In the genomic region with DNA sequence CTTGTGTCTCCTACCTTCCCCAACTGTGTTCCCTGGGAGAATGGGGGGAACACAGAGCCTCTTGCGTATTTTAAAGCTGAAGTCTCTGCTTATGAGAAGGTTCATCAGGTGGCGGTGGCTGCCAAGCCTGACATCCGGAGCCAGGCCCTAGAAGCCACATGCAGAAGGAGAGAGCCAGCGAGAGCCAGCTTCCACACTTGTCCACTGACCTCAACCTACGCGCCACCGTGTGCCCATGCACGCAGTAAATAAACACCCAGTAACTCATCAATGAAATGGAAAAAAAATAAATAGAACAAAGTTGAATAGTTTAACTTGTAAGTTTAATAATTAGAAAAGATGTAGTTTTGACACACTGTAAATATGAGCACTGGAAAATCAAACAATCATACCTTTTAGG, we compare ENCODE assay signal across 25 mouse cellular contexts. TPM values are rescaled to one million over a fixed set of nuclear protein-coding genes. Genes with fewer than 3 reads are reported as not detected.
A peak's percentile ranks its signal among the peaks of the same experiment; 100 is the strongest.
DNase-seq lines count a peak whose midpoint lies in the region; ATAC-seq and TF ChIP-seq lines count a peak whose summit lies in the region.
"Had no signal": no experiment of that assay in that cellular context is flagged by ENCODE, and none has a peak within 500 bp of the region (broad histone marks: within the 10 kb centered on the region; RNA-seq: fewer than 3 reads in every experiment).

No protein-coding gene starts in this region.

- TF ChIP-seq CTCF in kidney, adult 2 months (conservative IDR thresholded peaks at IDR 0.05; ENCODE audit: insufficient read depth, insufficient read length, low read depth, low read length) = 0 out of 2 replicates have a peak, but pooled peaks have one; percentile 5
- TF ChIP-seq CTCF in liver, adult 2 months (IDR thresholded peaks at IDR 0.05; ENCODE audit: low read depth, low read length) = no peak

- H3K27ac ChIP-seq in kidney, adult 2 months (ENCODE audit: insufficient read depth, low read depth, low read length) = no peak overlapping the region
- H3K27ac ChIP-seq in kidney, embryonic 16.5 days (ENCODE audit: low read length) = no peak overlapping the region
- no peak overlapping the region for H3K27ac ChIP-seq in liver, adult 2 months (replicated peaks; ENCODE audit: insufficient read depth, low read depth, low read length)
- no peak overlapping the region for H3K27ac ChIP-seq in neural tube, embryonic 11.5 days (ENCODE audit: low read depth, low read length)

- WGBS in kidney, adult 2 months = 67% methylated on average over 8 of the region's 8 CpGs
- WGBS in kidney, embryonic 16.5 days = 87% methylated on average over 8 of the region's 8 CpGs
- 28% methylated on average over 8 of the region's 8 CpGs for WGBS in liver, adult 2 months
- 88% methylated on average over 8 of the region's 8 CpGs for WGBS in neural tube, embryonic 11.5 days

- no peak for TF ChIP-seq POLR2A in kidney, adult 2 months (IDR thresholded peaks at IDR 0.05; ENCODE audit: low read depth, low read length)
- TF ChIP-seq POLR2A in liver, adult 2 months (IDR thresholded peaks at IDR 0.05; ENCODE audit: extremely low read depth, insufficient read depth, low read length) = no peak

- H3K4me1 ChIP-seq in kidney, adult 2 months (ENCODE audit: control insufficient read depth, insufficient read depth, low read length) = 0 out of 2 replicates have a peak, but pooled peaks cover 2% of the 10 kb centered on the region
- no peaks in the 10 kb centered on the region for H3K4me1 ChIP-seq in kidney, embryonic 16.5 days (ENCODE audit: insufficient read depth, low read length)
- H3K4me1 ChIP-seq in liver, adult 2 months (ENCODE audit: control insufficient read depth, insufficient read depth, low read length) = peaks cover 3% of the 10 kb centered on the region; the same call in 1 of the 2 replicates
- no peaks in the 10 kb centered on the region; the same call in 1 of the 2 replicates for H3K4me1 ChIP-seq in neural tube, embryonic 11.5 days (ENCODE audit: control insufficient read depth, insufficient read depth, low read length)

- no peak overlapping the region for H3K4me2 ChIP-seq in kidney, embryonic 16.5 days (replicated peaks; ENCODE audit: low read depth, low read length)
- no peak overlapping the region for H3K4me2 ChIP-seq in neural tube, embryonic 11.5 days (ENCODE audit: low read depth)

- ATAC-seq in kidney, embryonic 16.5 days (ENCODE audit: low FRiP score, low TSS enrichment) = no peak
- ATAC-seq in neural tube, embryonic 11.5 days (ENCODE audit: insufficient read depth, low FRiP score, low TSS enrichment) = no peak
- ATAC-seq: activated CD4-positive, CD25-positive, alpha-beta regulatory T cell, adult 4 months; CD4-positive, CD25-positive, alpha-beta regulatory T cell, adult 4 months; Patski had no signal

- H3K4me3 ChIP-seq in kidney, adult 2 months (ENCODE audit: insufficient read depth, low read depth, low read length) = no peak overlapping the region
- H3K4me3 ChIP-seq in kidney, embryonic 16.5 days (ENCODE audit: low read length) = no peak overlapping the region
- no peak overlapping the region for H3K4me3 ChIP-seq in liver, adult 2 months (ENCODE audit: insufficient read depth, low read depth, low read length)
- no peak overlapping the region for H3K4me3 ChIP-seq in neural tube, embryonic 11.5 days (ENCODE audit: low read depth, low read length)

- H3K9me3 ChIP-seq in kidney, embryonic 16.5 days (ENCODE audit: low read length) = peaks cover 7% of the 10 kb centered on the region; the same call in 1 of the 2 replicates
- H3K9me3 ChIP-seq in neural tube, embryonic 11.5 days (ENCODE audit: control insufficient read depth, low read length) = no peaks in the 10 kb centered on the region

- no peaks in the 10 kb centered on the region for H3K79me2 ChIP-seq in liver, adult 2 months (ENCODE audit: control insufficient read depth, insufficient read depth, low read length)

- no peaks in the 10 kb centered on the region for H3K27me3 ChIP-seq in kidney, adult 2 months (replicated peaks; ENCODE audit: control insufficient read depth, insufficient read depth, low read length)
- no peaks in the 10 kb centered on the region for H3K27me3 ChIP-seq in kidney, embryonic 16.5 days (ENCODE audit: insufficient read depth, low read length)
- no peaks in the 10 kb centered on the region for H3K27me3 ChIP-seq in liver, adult 2 months (ENCODE audit: control insufficient read depth, insufficient read depth, low read length)
- no peaks in the 10 kb centered on the region for H3K27me3 ChIP-seq in neural tube, embryonic 11.5 days (ENCODE audit: control insufficient read depth, insufficient read depth, low read length)
- H3K27me3 ChIP-seq: CH12.LX had no signal

- peak; percentile 35 for DNase-seq in kidney, adult 2 months
- no peak for DNase-seq in kidney, postnatal 4 days
- DNase-seq in kidney, adult 9 months = peak; percentile 51
- peak; percentile 91 for DNase-seq in liver, adult 2 months (ENCODE audit: extremely low read depth, low read depth, low spot score)
- no peak for DNase-seq in liver
- peak; percentile 10 for DNase-seq in neural tube, embryonic 11.5 days (ENCODE audit: low spot score)
- DNase-seq in neural tube, embryonic 10.5 days (ENCODE audit: extremely low spot score, low spot score) = no peak
- DNase-seq: adrenal gland, adult 2 months; adrenal gland, adult 8-10 months; adrenal gland, postnatal 10 days; adrenal gland, postnatal 14 days; adrenal gland, postnatal 25 days; adrenal gland, postnatal 36 days; B cell, adult 2 months; cerebellum, adult 11 months; cerebellum, adult 11-12 months had no signal

- no peak overlapping the region for H3K9ac ChIP-seq in kidney, embryonic 16.5 days (replicated peaks; ENCODE audit: low read length)
- H3K9ac ChIP-seq in liver, adult 2 months (ENCODE audit: low read depth, low read length) = no peak overlapping the region
- no peak overlapping the region for H3K9ac ChIP-seq in neural tube, embryonic 11.5 days (ENCODE audit: low read length)

- no peaks in the 10 kb centered on the region for H3K36me3 ChIP-seq in kidney, adult 2 months (ENCODE audit: control insufficient read depth, insufficient read depth, low read length)
- no peaks in the 10 kb centered on the region for H3K36me3 ChIP-seq in kidney, embryonic 16.5 days (ENCODE audit: insufficient read depth, low read length)
- no peaks in the 10 kb centered on the region for H3K36me3 ChIP-seq in liver, adult 2 months (ENCODE audit: control insufficient read depth, insufficient read depth, low read length)
- no peaks in the 10 kb centered on the region for H3K36me3 ChIP-seq in neural tube, embryonic 11.5 days (ENCODE audit: control insufficient read depth, insufficient read depth, low read length)
- H3K36me3 ChIP-seq: G1E had no signal

RNA-seq across cellular contexts. Expression of a gene that starts 21.2 kb away (rescaled TPM):
- polyA plus RNA-seq in kidney, adult 2 months (2012; rRNA removed) = not detected in 2 replicates
- 0.22 and 0.23 TPM in 2 replicates for polyA plus RNA-seq in kidney, embryonic 16.5 days (2015; fragmentation: Nextera tagmentation; extraction: Ambion mirVana)
- not detected in 2 replicates for total RNA-seq in liver, adult 2 months (2014; rRNA removed)
- polyA plus RNA-seq in liver, adult 2 months (2012; rRNA removed) = not detected in 2 replicates
- polyA plus RNA-seq in neural tube, embryonic 11.5 days (2014; fragmentation: Nextera tagmentation; extraction: Ambion mirVana) = 44.0 and 45.8 TPM in 2 replicates
- total RNA-seq: adrenal gland, adult 18-20 months; adrenal gland, adult 2 months; adrenal gland, adult 8-10 months; adrenal gland, postnatal 10 days; adrenal gland, postnatal 14 days; adrenal gland, postnatal 25 days; adrenal gland, postnatal 36 days; adrenal gland, postnatal 4 days; CH12.LX; MEL had no signal
- polyA plus RNA-seq: activated CD4-positive, CD25-positive, alpha-beta regulatory T cell, adult 4 months; adrenal gland, adult 2 months; CD4-positive, CD25-positive, alpha-beta regulatory T cell, adult 4 months; G1E had no signal

Comparison
In these comparisons a context has a peak if more than half of its experiments do, and no peak if none do; other contexts are left out.
1. DNase-seq: peak in kidney, adult 2 months (single experiment), kidney, adult 9 months (single experiment), liver, adult 2 months (single experiment) and neural tube, embryonic 11.5 days (single experiment); none in kidney, postnatal 4 days (0 of 2), liver (single experiment) and neural tube, embryonic 10.5 days (single experiment).
2. RNA of a gene that starts 21.2 kb away (polyA plus RNA-seq): 44.0 to 45.8 TPM in neural tube, embryonic 11.5 days; 0.22 to 0.23 TPM in kidney, embryonic 16.5 days, not detected in kidney, adult 2 months and not detected in liver, adult 2 months; every median in the first group is over 10 times any median in the second.